8 mouse cellular contexts compared by ENCODE assay signal in genomic region chr10:95515293-95515931, GRCm38 (mm10). TPM values are rescaled to one million over a fixed set of nuclear protein-coding genes. Genes with fewer than 3 reads are reported as not detected.
A peak's percentile ranks its signal among the peaks of the same experiment; 100 is the strongest.
DNase-seq lines count a peak whose midpoint lies in the region; ATAC-seq lines count a peak whose summit lies in the region.

No protein-coding gene starts in this region.

- ATAC-seq in limb, embryonic 11.5 days (ENCODE audit: insufficient number of reproducible peaks, low FRiP score, low TSS enrichment, low read depth): peak; percentile 67

- peaks cover 20% of the 10 kb centered on the region for H3K4me1 ChIP-seq in forebrain, embryonic 10.5 days
- H3K4me1 ChIP-seq in limb, embryonic 11.5 days (ENCODE audit: control insufficient read depth, insufficient read depth, low read length): peaks cover 3% of the 10 kb centered on the region; the same call in 1 of the 2 replicates
- peaks cover 21% of the 10 kb centered on the region for H3K4me1 ChIP-seq in midbrain, embryonic 10.5 days

- H3K36me3 ChIP-seq in forebrain, embryonic 10.5 days (replicated peaks): peaks cover 33% of the 10 kb centered on the region
- H3K36me3 ChIP-seq in limb, embryonic 11.5 days (ENCODE audit: control insufficient read depth, insufficient read depth, low read length): no peaks in the 10 kb centered on the region
- peaks cover 24% of the 10 kb centered on the region for H3K36me3 ChIP-seq in midbrain, embryonic 10.5 days

- peak overlapping the region; percentile 89 for H3K9ac ChIP-seq in limb, embryonic 11.5 days (ENCODE audit: low read length)

- peak overlapping the region; percentile 98 for H3K27ac ChIP-seq in forebrain, embryonic 10.5 days
- peak overlapping the region; percentile 86 for H3K27ac ChIP-seq in limb, embryonic 11.5 days (replicated peaks; ENCODE audit: low read depth, low read length)
- peak overlapping the region; percentile 97 for H3K27ac ChIP-seq in midbrain, embryonic 10.5 days (replicated peaks)

- no peaks in the 10 kb centered on the region for H3K27me3 ChIP-seq in forebrain, embryonic 10.5 days (ENCODE audit: poor library complexity, severe bottlenecking)
- no peaks in the 10 kb centered on the region for H3K27me3 ChIP-seq in limb, embryonic 11.5 days (ENCODE audit: control insufficient read depth, insufficient read depth, low read length)
- H3K27me3 ChIP-seq in midbrain, embryonic 10.5 days (ENCODE audit: low read depth, poor library complexity, severe bottlenecking): no peaks in the 10 kb centered on the region

- DNase-seq in right cerebral cortex, postnatal 14 days: peak; percentile 51
- no peak for DNase-seq in right cerebral cortex, postnatal 4 days
- DNase-seq in adrenal gland, postnatal 4 days (ENCODE audit: low spot score in 2 of 2): peak; percentile 10 to 24
- DNase-seq in forebrain, embryonic 10.5 days (ENCODE audit: extremely low spot score, low spot score): no peak
- peak; percentile 60 to 66 for DNase-seq in heart, postnatal 14 days
- peak; percentile 65 for DNase-seq in limb, embryonic 11.5 days (ENCODE audit: low spot score)
- DNase-seq in midbrain, embryonic 10.5 days (ENCODE audit: low spot score): no peak
- DNase-seq in testis, postnatal 10 days (ENCODE audit: low spot score): peak; percentile 75

- peak overlapping the region; percentile 100 for H3K4me3 ChIP-seq in forebrain, embryonic 10.5 days
- H3K4me3 ChIP-seq in limb, embryonic 11.5 days (ENCODE audit: low read depth, low read length): peak overlapping the region; percentile 99
- H3K4me3 ChIP-seq in midbrain, embryonic 10.5 days: peak overlapping the region; percentile 100

- H3K9me3 ChIP-seq in forebrain, embryonic 10.5 days: no peaks in the 10 kb centered on the region
- no peaks in the 10 kb centered on the region for H3K9me3 ChIP-seq in limb, embryonic 11.5 days (ENCODE audit: control insufficient read depth, low read length)
- H3K9me3 ChIP-seq in midbrain, embryonic 10.5 days (replicated peaks): no peaks in the 10 kb centered on the region

- peak overlapping the region; percentile 67 for H3K4me2 ChIP-seq in limb, embryonic 11.5 days (ENCODE audit: low read depth, severe bottlenecking)

- intact Hi-C loops in heart, postnatal 14 days (cut with DNase I): no loop called here

- WGBS in forebrain, embryonic 10.5 days: under 1% methylated on average over 76 of the region's 80 CpGs
- WGBS in limb, embryonic 11.5 days: under 1% methylated on average over 72 of the region's 80 CpGs
- WGBS in midbrain, embryonic 10.5 days: under 1% methylated on average over 67 of the region's 80 CpGs

RNA-seq across cellular contexts. Expression of gene Ube2n, which starts 0.5 kb away (rescaled TPM):
- total RNA-seq in adrenal gland, postnatal 4 days (2021): 100 to 1,000 TPM; 135 to 136 TPM
- 460 and 496 TPM in 2 replicates for polyA plus RNA-seq in forebrain, embryonic 10.5 days (2016; fragmentation: Nextera tagmentation; extraction: Ambion mirVana)
- total RNA-seq in heart, postnatal 14 days (2021): 100 to 1,000 TPM in 1 of 2 experiments, 10 to 100 TPM in 1; 96.8 to 101 TPM
- polyA plus RNA-seq in limb, embryonic 11.5 days (2014; fragmentation: Nextera tagmentation; extraction: Ambion mirVana): 424 and 436 TPM in 2 replicates
- polyA plus RNA-seq in midbrain, embryonic 10.5 days (2016; fragmentation: Nextera tagmentation; extraction: Ambion mirVana): 478 and 483 TPM in 2 replicates

RNA-seq across cellular contexts. Expression of gene Mrpl42, which starts 13.7 kb away (rescaled TPM):
- 100 to 1,000 TPM in 1 of 2 experiments, 10 to 100 TPM in 1; 99.7 to 102 TPM for total RNA-seq in adrenal gland, postnatal 4 days (2021)
- 381 and 393 TPM in 2 replicates for polyA plus RNA-seq in forebrain, embryonic 10.5 days (2016; fragmentation: Nextera tagmentation; extraction: Ambion mirVana)
- total RNA-seq in heart, postnatal 14 days (2021): 100 to 1,000 TPM; 369 to 371 TPM
- 329 and 334 TPM in 2 replicates for polyA plus RNA-seq in limb, embryonic 11.5 days (2014; fragmentation: Nextera tagmentation; extraction: Ambion mirVana)
- polyA plus RNA-seq in midbrain, embryonic 10.5 days (2016; fragmentation: Nextera tagmentation; extraction: Ambion mirVana): 380 and 398 TPM in 2 replicates

RNA-seq across cellular contexts. Expression of gene Nudt4, which starts 48.5 kb away (rescaled TPM):
- 100 to 1,000 TPM; 126 to 147 TPM for total RNA-seq in adrenal gland, postnatal 4 days (2021)
- 76.9 and 82.3 TPM in 2 replicates for polyA plus RNA-seq in forebrain, embryonic 10.5 days (2016; fragmentation: Nextera tagmentation; extraction: Ambion mirVana)
- total RNA-seq in heart, postnatal 14 days (2021): 100 to 1,000 TPM; 270 to 280 TPM
- polyA plus RNA-seq in limb, embryonic 11.5 days (2014; fragmentation: Nextera tagmentation; extraction: Ambion mirVana): 99.7 and 106 TPM in 2 replicates
- polyA plus RNA-seq in midbrain, embryonic 10.5 days (2016; fragmentation: Nextera tagmentation; extraction: Ambion mirVana): 90.8 and 91.5 TPM in 2 replicates

Comparison
In these comparisons a context has a peak if more than half of its experiments do, and no peak if none do; other contexts are left out.
1. DNase-seq: peak in right cerebral cortex, postnatal 14 days (single experiment), adrenal gland, postnatal 4 days (2 of 2), heart, postnatal 14 days (2 of 2), limb, embryonic 11.5 days (single experiment) and testis, postnatal 10 days (single experiment); none in right cerebral cortex, postnatal 4 days (single experiment), forebrain, embryonic 10.5 days (single experiment) and midbrain, embryonic 10.5 days (single experiment).
2. Peak in every context shown above with its lines, with median percentiles within 50 percentile points of each other: H3K27ac ChIP-seq and H3K4me3 ChIP-seq.